Mouse (Mus musculus) cerebellum, adult 2 months (tissue): ENCODE measurements around the gene Socs7.

ENCODE experiments used
- CTCF ChIP-seq: fragments of 200-500 bp; IDR thresholded peaks from 2 replicates; pipeline ENCODE4 v1.5.1; 2011; ENCODE audit warnings: low read depth, mild to moderate bottlenecking, control low read depth, low read length, moderate library complexity, borderline replicate concordance; ENCODE audit not compliant: insufficient read depth
- POLR2A ChIP-seq: fragments of 200-500 bp; IDR thresholded peaks from 2 replicates; pipeline ENCODE4 v1.6.1; 2011; ENCODE audit warnings: low read length, control low read depth, borderline replicate concordance; ENCODE audit not compliant: insufficient read depth

- TF ChIP-seq CTCF (peak; percentile 59), POLR2A (no peak)
Measured at GRCm38 (mm10) chr11:97408171-97408570, 45.8 kb downstream of the Socs7 start.
